Mouse (Mus musculus) bone marrow, adult 2 months (tissue): Measurements from ENCODE around the gene Agbl1. TPM values are rescaled to one million over a fixed set of nuclear protein-coding genes. Genes with fewer than 3 reads are reported as not detected.
"Not testable (repeated sequence)": the region's sequence is repeated elsewhere in the genome, so short reads cannot be mapped to it uniquely, and the experiment has no call there.

Experiments used
- H3K27ac ChIP-seq: fragments of 200-500 bp; 2 replicates; pipeline ENCODE4 v1.5.1; 2012; ENCODE audit warnings: low read depth, mild to moderate bottlenecking, control low read depth, inconsistent platforms, low read length; ENCODE audit not compliant: control insufficient read depth, poor library complexity, insufficient read depth
- H3K4me1 ChIP-seq: fragments of 200-500 bp; 2 replicates; pipeline ENCODE4 v1.6.1; 2011; ENCODE audit warnings: low read length; ENCODE audit not compliant: control insufficient read depth, insufficient read depth
- H3K4me3 ChIP-seq: fragments of 200-500 bp; replicated peaks from 2 replicates; pipeline ENCODE3; 2011; ENCODE audit warnings: mild to moderate bottlenecking, low read depth, low read length, control low read depth; ENCODE audit not compliant: control insufficient read depth
- CTCF ChIP-seq: fragments of 200-500 bp; IDR thresholded peaks from 2 replicates; pipeline ENCODE4 v1.5.1; 2011; ENCODE audit warnings: low read length, control low read depth; ENCODE audit not compliant: control insufficient read depth, insufficient read depth
- POLR2A ChIP-seq: fragments of 200-500 bp; IDR thresholded peaks from 2 replicates; pipeline ENCODE4 v1.6.1; 2011; ENCODE audit warnings: low read depth, mild to moderate bottlenecking, control low read depth, low read length, borderline replicate concordance; ENCODE audit not compliant: control insufficient read depth
- WGBS: fragments of 180-500 bp; shearing (Covaris S2); methylation state at CpG from one replicate; pipeline ENCODE4 v1.1.7; 2018; 5-methylcytosine and 5-hydroxymethylcytosine counted together
- polyA plus RNA-seq: library from polyadenylated mRNA; stranded (reverse); fragments of >200 nt; gene quantifications from 2 replicates; pipeline ENCODE4 v1.2.4, GENCODE M21; 2011; ENCODE audit warnings: low replicate concordance; ENCODE audit not compliant: missing spikeins, insufficient read depth, insufficient read length

Agbl1 gene
- polyA plus RNA-seq, 1 experiment: not detected

DNA sequence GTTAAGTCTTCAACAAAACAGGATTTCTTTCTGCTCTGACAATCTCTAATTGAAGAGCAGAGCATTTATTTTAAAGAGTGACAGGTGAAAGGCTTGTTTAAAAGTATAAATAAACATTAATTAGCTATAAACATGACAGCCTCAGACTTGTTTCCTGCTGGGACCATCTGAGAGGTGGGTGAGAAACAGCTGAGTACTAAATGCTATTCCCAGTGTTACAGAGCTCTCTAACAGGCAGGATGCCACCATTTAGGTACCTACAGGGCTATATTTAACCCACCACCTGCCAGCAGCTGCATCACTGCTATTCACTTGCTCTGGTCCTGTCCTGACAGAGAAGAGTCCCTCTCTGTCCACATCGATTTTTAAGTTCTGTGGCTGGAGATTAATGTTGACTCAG lies 471.5 kb downstream of the Agbl1 start:
- Histone ChIP-seq H3K4me3 (no peak overlapping the region), H3K27ac (no peak overlapping the region), H3K4me1 (no peaks in the 10 kb centered on the region)
- 54% methylated on average over 1 of the region's 1 CpGs for WGBS
- no peak for TF ChIP-seq POLR2A
- no peak for TF ChIP-seq CTCF

DNA sequence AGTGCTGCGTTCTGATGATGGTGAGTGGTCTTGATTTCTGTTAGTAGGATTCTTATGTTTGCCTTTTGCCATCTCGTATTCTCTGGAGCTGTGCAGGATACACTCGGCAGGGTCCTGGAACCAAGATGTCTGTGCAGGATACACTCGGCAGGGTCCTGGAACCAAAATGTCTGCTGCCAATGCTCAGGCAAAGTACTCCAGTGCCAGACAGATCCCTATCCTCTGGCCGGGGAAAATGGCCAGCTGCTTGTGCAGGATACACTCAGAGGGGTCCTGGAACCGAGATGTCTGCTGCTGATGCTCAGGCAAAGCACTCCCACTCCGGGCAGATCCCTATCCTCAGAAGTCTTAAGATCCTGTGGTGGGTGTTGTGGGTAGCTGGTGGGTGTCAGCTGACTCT lies 502.5 kb downstream of the Agbl1 start:
- not testable (repeated sequence) for H3K4me3 ChIP-seq, H3K4me1 ChIP-seq, H3K27ac ChIP-seq
- 78% methylated on average over 7 of the region's 7 CpGs for WGBS

DNA sequence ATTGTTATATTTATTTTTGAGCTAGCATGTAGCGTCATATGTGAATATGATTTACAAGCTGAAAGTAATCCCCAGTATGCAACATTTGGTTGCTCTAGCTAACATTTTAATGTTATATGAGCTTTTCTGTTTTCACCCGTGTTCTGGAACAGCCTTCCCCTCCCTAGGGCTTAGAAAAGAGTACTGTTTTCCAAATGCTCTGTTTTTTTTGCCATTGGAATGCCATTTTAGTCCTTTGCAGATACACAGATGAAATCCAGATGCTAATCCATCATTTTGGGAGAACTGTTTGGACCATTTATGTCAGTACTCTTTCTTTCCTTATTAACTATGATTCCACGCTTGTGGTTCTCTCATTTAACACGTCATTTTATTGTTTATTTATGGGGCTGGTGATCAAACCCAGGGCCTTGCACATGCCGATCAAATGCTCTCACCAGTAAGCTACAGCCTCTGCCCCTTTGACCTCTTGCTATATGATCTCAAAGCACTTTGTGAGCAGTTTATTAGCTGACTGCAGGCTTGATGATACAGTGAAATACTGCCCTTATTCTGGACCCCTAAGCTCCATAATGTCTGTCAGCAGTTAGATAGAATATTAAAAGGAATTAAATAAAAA lies 547.7 kb downstream of the Agbl1 start:
- WGBS: 52% methylated on average over 5 of the region's 5 CpGs
- Histone ChIP-seq H3K27ac (no peak overlapping the region), H3K4me1 (no peaks in the 10 kb centered on the region), H3K4me3 (no peak overlapping the region)
- TF ChIP-seq POLR2A (no peak), CTCF (no peak)

DNA sequence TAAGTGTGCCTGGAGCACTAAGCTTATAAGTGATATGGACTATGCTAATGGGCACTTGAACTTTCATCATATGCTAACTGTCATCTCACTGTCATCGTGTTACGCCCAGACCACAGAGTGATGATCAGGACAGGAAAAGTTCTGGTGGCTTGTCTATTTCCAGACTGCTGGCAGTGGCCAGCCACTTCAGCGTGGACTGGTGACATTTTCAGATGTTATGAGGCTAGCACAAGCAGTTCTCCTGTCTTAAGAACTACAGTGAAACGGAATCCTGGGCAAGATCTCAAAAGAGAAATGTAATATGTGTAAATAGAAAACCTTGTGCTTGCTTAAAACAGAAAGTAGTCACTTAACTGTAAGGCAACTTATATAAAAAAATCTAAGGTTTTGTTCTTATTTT lies 550.8 kb downstream of the Agbl1 start:
- H3K4me1 ChIP-seq: no peaks in the 10 kb centered on the region
- H3K27ac ChIP-seq: no peak overlapping the region
- 68% methylated on average over 4 of the region's 4 CpGs for WGBS
- TF ChIP-seq CTCF: no peak
- TF ChIP-seq POLR2A: no peak
- no peak overlapping the region for H3K4me3 ChIP-seq

DNA sequence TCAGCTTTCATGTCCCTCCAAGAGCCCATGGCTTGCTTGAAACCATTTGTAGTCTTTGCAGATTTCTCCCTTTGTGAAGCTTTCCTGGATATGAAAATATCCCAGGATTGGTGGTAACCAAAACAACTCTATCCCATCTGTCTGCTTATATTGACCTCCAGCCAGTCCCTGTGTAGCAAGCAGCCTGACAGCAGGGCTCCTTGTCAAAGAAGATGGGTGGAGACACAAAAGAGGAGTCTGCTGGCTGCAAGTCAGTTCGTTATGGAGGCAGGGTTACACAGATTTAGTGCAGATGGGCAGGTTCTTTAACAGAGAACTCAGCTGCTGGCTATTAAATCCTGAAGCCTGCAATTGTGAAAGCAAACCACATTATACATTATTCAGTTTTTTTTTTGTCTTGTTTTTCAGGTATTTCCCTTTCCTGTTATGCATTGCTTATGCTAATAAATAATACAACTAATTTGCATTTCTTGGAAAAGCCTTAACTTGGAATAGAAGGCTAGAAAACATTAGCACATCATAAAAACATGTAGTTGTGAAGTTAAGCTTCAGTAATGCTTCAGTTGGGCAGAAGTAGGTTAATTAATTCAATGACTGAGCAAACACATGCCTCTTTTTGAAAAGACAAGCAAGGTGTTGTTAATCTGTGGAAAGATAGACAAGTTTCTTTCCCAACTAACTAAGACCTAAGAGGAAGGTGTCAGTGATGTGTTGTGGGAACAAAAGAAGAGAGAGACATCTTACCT lies 559.0 kb downstream of the Agbl1 start:
- Histone ChIP-seq H3K4me1 (no peaks in the 10 kb centered on the region), H3K27ac (no peak overlapping the region), H3K4me3 (no peak overlapping the region)
- TF ChIP-seq CTCF: no peak
- no peak for TF ChIP-seq POLR2A
- WGBS: 15% methylated on average over 1 of the region's 1 CpGs

DNA sequence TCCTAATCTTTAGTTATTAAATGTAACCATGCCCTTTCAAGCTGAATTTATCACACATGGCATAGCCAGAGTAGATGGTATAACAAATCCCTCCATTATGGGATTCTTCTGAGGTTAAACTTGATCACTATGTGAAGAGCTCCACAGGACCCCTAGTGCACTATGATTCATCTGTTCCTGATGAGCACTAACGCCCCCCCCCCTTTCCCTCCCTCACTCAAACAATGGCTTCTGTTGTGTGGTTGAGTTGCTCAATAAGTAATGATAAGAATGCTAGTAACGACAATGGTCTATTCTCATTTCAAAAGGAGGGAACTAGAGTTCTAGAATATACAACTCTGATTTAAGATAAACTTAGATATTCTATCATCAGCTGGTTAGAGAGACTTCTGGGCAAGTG lies 560.4 kb downstream of the Agbl1 start:
- Histone ChIP-seq H3K4me1 (no peaks in the 10 kb centered on the region), H3K27ac (no peak overlapping the region), H3K4me3 (no peak overlapping the region)
- no peak for TF ChIP-seq POLR2A
- TF ChIP-seq CTCF: no peak
- 54% methylated on average over 2 of the region's 2 CpGs for WGBS

DNA sequence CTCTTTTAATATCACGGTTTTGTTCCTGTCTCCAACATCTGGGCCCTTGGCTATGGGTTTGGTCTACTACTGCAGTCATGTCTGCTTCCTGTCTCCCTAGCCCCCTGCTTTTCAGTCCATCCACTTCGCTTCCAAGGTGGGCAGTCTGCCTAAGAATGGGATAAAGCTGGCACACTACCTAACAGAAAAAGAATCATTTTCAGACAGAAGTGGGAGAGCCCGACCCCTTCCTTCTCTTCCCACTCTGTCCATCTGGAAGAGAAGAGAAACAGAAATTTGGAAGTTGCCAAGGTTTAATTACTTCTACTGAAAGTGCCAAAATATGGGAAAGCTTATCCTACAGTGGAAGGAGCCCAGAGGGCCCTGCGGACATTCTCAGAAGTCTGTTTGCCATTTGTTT lies 561.6 kb downstream of the Agbl1 start:
- Histone ChIP-seq H3K4me3 (no peak overlapping the region), H3K4me1 (no peaks in the 10 kb centered on the region), H3K27ac (no peak overlapping the region)
- WGBS: 68% methylated on average over 4 of the region's 4 CpGs
- TF ChIP-seq CTCF (no peak), POLR2A (no peak)

DNA sequence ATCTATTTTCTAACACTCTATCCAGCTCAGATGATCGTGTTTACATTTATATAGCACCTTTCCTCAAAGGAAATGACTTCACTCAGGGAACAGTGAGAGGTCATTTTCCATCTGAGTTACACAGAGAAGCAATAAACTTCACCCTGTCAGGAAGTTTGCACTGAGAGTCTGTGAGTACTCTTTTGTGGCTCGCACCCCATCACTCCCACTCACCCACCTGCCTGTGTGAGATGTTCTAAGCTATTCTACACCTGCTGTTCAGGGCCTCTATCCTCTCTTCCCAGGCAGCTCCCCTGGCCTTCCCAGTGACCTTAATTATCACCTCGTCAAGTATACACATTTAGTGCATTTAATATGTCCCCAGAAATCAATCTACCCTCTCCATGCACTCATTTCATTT lies 580.3 kb downstream of the Agbl1 start:
- Histone ChIP-seq H3K4me3 (no peak overlapping the region), H3K4me1 (no peaks in the 10 kb centered on the region), H3K27ac (no peak overlapping the region)
- no peak for TF ChIP-seq POLR2A
- no peak for TF ChIP-seq CTCF
- WGBS: 34% methylated on average over 3 of the region's 3 CpGs

DNA sequence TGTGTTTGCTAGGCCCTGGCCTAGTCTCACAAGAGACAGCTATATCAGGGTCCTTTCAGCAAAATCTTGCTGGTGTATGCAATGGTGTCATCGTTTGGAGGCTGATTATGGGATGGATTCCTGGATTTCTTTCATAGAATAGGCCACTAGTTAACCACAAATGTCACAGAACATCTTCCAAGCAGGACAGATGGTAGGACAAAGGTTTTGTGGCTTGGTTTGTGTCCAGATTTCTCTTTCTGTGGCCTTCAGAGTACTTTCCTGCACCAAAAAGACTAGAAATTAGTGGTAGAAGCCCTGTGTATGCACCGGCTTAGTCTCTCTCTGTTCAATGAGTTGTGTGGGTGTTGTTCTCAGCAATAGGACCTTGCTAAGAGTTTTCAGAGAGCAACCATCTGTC lies 590.9 kb downstream of the Agbl1 start:
- TF ChIP-seq CTCF (no peak), POLR2A (no peak)
- Histone ChIP-seq H3K4me1 (no peaks in the 10 kb centered on the region; the same call in 1 of the 2 replicates), H3K4me3 (no peak overlapping the region), H3K27ac (no peak overlapping the region)
- 62% methylated on average over 2 of the region's 2 CpGs for WGBS
